Mouse (Mus musculus): ENCODE measurements around the gene Fbxl13. TPM values are rescaled to one million over a fixed set of nuclear protein-coding genes. Genes with fewer than 3 reads are reported as not detected.

Fbxl13 gene
- polyA plus RNA-seq, 1 experiment from 2014 or later: 0.10 TPM

GRCm38 (mm10) chr5:21675019-21675418, 29.6 kb upstream of the Fbxl13 start:
- no peak overlapping the region for H3K9ac ChIP-seq
- WGBS: 79% methylated on average over 12 of the region's 12 CpGs
- H3K9me3 ChIP-seq: no peaks in the 10 kb centered on the region
- no peaks in the 10 kb centered on the region for H3K27me3 ChIP-seq
- no peak overlapping the region for H3K27ac ChIP-seq
- no peak overlapping the region for H3K4me3 ChIP-seq
- ATAC-seq (ENCODE audit: insufficient number of reproducible peaks, insufficient read depth, low FRiP score, low TSS enrichment): no peak
- H3K4me2 ChIP-seq (replicated peaks): no peak overlapping the region
- H3K4me1 ChIP-seq: no peaks in the 10 kb centered on the region
- H3K36me3 ChIP-seq: peaks cover 16% of the 10 kb centered on the region

GRCm38 (mm10) chr5:21673742-21674141, 28.3 kb upstream of the Fbxl13 start:
- Histone ChIP-seq H3K9me3 (no peaks in the 10 kb centered on the region), H3K4me3 (no peak overlapping the region), H3K9ac (no peak overlapping the region), H3K36me3 (peaks cover 16% of the 10 kb centered on the region), H3K27ac (no peak overlapping the region), H3K4me2 (replicated peaks) (no peak overlapping the region), H3K27me3 (no peaks in the 10 kb centered on the region), H3K4me1 (no peaks in the 10 kb centered on the region)
- 82% methylated on average over 9 of the region's 9 CpGs for WGBS
- no peak for ATAC-seq (ENCODE audit: insufficient number of reproducible peaks, insufficient read depth, low FRiP score, low TSS enrichment)

- Histone ChIP-seq H3K27ac (0 out of 2 replicates have a peak overlapping the region, but pooled peaks have one; percentile 3), H3K27me3 (no peaks in the 10 kb centered on the region), H3K36me3 (peaks cover 15% of the 10 kb centered on the region), H3K9me3 (no peaks in the 10 kb centered on the region), H3K9ac (no peak overlapping the region), H3K4me3 (no peak overlapping the region), H3K4me2 (replicated peaks) (peak overlapping the region; percentile 21; the same call in 1 of the 2 replicates), H3K4me1 (no peaks in the 10 kb centered on the region)
- 36% methylated on average over 23 of the region's 23 CpGs for WGBS
- no peak for ATAC-seq (ENCODE audit: insufficient number of reproducible peaks, insufficient read depth, low FRiP score, low TSS enrichment)
Measured at GRCm38 (mm10) chr5:21672812-21673635, 27.6 kb upstream of the Fbxl13 start.

GRCm38 (mm10) chr5:21669307-21669706, 23.9 kb upstream of the Fbxl13 start:
- H3K27me3 ChIP-seq: no peaks in the 10 kb centered on the region
- ATAC-seq (ENCODE audit: insufficient number of reproducible peaks, insufficient read depth, low FRiP score, low TSS enrichment): no peak
- H3K4me1 ChIP-seq: no peaks in the 10 kb centered on the region
- H3K9ac ChIP-seq: no peak overlapping the region
- no peak overlapping the region for H3K4me2 ChIP-seq (replicated peaks)
- H3K4me3 ChIP-seq: no peak overlapping the region
- no peaks in the 10 kb centered on the region for H3K9me3 ChIP-seq
- H3K36me3 ChIP-seq: no peaks in the 10 kb centered on the region
- no peak overlapping the region for H3K27ac ChIP-seq
- 93% methylated on average over 2 of the region's 2 CpGs for WGBS

- Histone ChIP-seq H3K9me3 (no peaks in the 10 kb centered on the region), H3K27ac (no peak overlapping the region), H3K36me3 (peaks cover 8% of the 10 kb centered on the region), H3K4me1 (no peaks in the 10 kb centered on the region), H3K9ac (no peak overlapping the region), H3K27me3 (no peaks in the 10 kb centered on the region), H3K4me2 (replicated peaks) (no peak overlapping the region), H3K4me3 (no peak overlapping the region)
- 61% methylated on average over 8 of the region's 8 CpGs for WGBS
- no peak for ATAC-seq (ENCODE audit: insufficient number of reproducible peaks, insufficient read depth, low FRiP score, low TSS enrichment)
Measured at GRCm38 (mm10) chr5:21667191-21668137, 22.0 kb upstream of the Fbxl13 start.

- Histone ChIP-seq H3K9me3 (no peaks in the 10 kb centered on the region), H3K4me1 (no peaks in the 10 kb centered on the region), H3K27me3 (no peaks in the 10 kb centered on the region), H3K9ac (no peak overlapping the region), H3K27ac (no peak overlapping the region), H3K4me2 (replicated peaks) (no peak overlapping the region), H3K36me3 (peaks cover 44% of the 10 kb centered on the region), H3K4me3 (no peak overlapping the region)
- ATAC-seq (ENCODE audit: insufficient number of reproducible peaks, insufficient read depth, low FRiP score, low TSS enrichment): no peak
- WGBS: 94% methylated on average over 11 of the region's 11 CpGs
Measured at GRCm38 (mm10) chr5:21663081-21663480, 17.6 kb upstream of the Fbxl13 start.

GRCm38 (mm10) chr5:21660850-21661249, 15.4 kb upstream of the Fbxl13 start:
- H3K36me3 ChIP-seq: peaks cover 58% of the 10 kb centered on the region
- H3K9ac ChIP-seq: no peak overlapping the region
- H3K27ac ChIP-seq: no peak overlapping the region
- 92% methylated on average over 6 of the region's 6 CpGs for WGBS
- no peaks in the 10 kb centered on the region for H3K9me3 ChIP-seq
- H3K4me3 ChIP-seq: no peak overlapping the region
- no peak for ATAC-seq (ENCODE audit: insufficient number of reproducible peaks, insufficient read depth, low FRiP score, low TSS enrichment)
- H3K27me3 ChIP-seq: no peaks in the 10 kb centered on the region
- no peaks in the 10 kb centered on the region for H3K4me1 ChIP-seq
- no peak overlapping the region for H3K4me2 ChIP-seq (replicated peaks)

GRCm38 (mm10) chr5:21658623-21659395, 13.4 kb upstream of the Fbxl13 start:
- Histone ChIP-seq H3K9me3 (no peaks in the 10 kb centered on the region), H3K9ac (no peak overlapping the region), H3K27me3 (no peaks in the 10 kb centered on the region), H3K36me3 (peaks cover 63% of the 10 kb centered on the region), H3K4me1 (no peaks in the 10 kb centered on the region), H3K4me3 (no peak overlapping the region), H3K27ac (no peak overlapping the region), H3K4me2 (replicated peaks) (no peak overlapping the region)
- 56% methylated on average over 11 of the region's 11 CpGs for WGBS
- no peak for ATAC-seq (ENCODE audit: insufficient number of reproducible peaks, insufficient read depth, low FRiP score, low TSS enrichment)

GRCm38 (mm10) chr5:21658038-21658437, 12.6 kb upstream of the Fbxl13 start:
- no peak overlapping the region for H3K9ac ChIP-seq
- no peak overlapping the region for H3K4me3 ChIP-seq
- ATAC-seq (ENCODE audit: insufficient number of reproducible peaks, insufficient read depth, low FRiP score, low TSS enrichment): no peak
- H3K36me3 ChIP-seq: peaks cover 64% of the 10 kb centered on the region
- H3K4me2 ChIP-seq (replicated peaks): no peak overlapping the region
- no peak overlapping the region for H3K27ac ChIP-seq
- no peaks in the 10 kb centered on the region for H3K27me3 ChIP-seq
- WGBS: 90% methylated on average over 6 of the region's 6 CpGs
- H3K4me1 ChIP-seq: no peaks in the 10 kb centered on the region
- no peaks in the 10 kb centered on the region for H3K9me3 ChIP-seq

GRCm38 (mm10) chr5:21656912-21657311, 11.5 kb upstream of the Fbxl13 start:
- Histone ChIP-seq H3K27me3 (no peaks in the 10 kb centered on the region), H3K27ac (no peak overlapping the region), H3K4me3 (no peak overlapping the region), H3K36me3 (peaks cover 70% of the 10 kb centered on the region), H3K9ac (no peak overlapping the region), H3K4me2 (replicated peaks) (no peak overlapping the region), H3K9me3 (no peaks in the 10 kb centered on the region), H3K4me1 (no peaks in the 10 kb centered on the region)
- 91% methylated on average over 9 of the region's 9 CpGs for WGBS
- ATAC-seq (ENCODE audit: insufficient number of reproducible peaks, insufficient read depth, low FRiP score, low TSS enrichment): no peak

- Histone ChIP-seq H3K9me3 (no peaks in the 10 kb centered on the region), H3K27me3 (no peaks in the 10 kb centered on the region), H3K4me3 (no peak overlapping the region), H3K36me3 (peaks cover 62% of the 10 kb centered on the region), H3K9ac (no peak overlapping the region), H3K4me1 (peaks cover 5% of the 10 kb centered on the region; the same call in 1 of the 2 replicates), H3K4me2 (replicated peaks) (no peak overlapping the region), H3K27ac (no peak overlapping the region)
- WGBS: 82% methylated on average over 7 of the region's 7 CpGs
- no peak for ATAC-seq (ENCODE audit: insufficient number of reproducible peaks, insufficient read depth, low FRiP score, low TSS enrichment)
Measured at GRCm38 (mm10) chr5:21651885-21652612, 6.6 kb upstream of the Fbxl13 start.
